Mouse (Mus musculus) adipocyte (in vitro differentiated cells): ENCODE measurements around the gene Vav3.

Source experiments
- DNase-seq: peaks from one replicate; pipeline ENCODE4 v3.0.0-alpha.2; 2016; ENCODE audit warnings: low spot score

Vav3 gene

GRCm38 (mm10) chr3:109340274-109341070 is at the start of gene Vav3:
Gene Vav3 (plus strand): TSS chr3:109340653.
- DNase-seq: peak; percentile 57

DNA sequence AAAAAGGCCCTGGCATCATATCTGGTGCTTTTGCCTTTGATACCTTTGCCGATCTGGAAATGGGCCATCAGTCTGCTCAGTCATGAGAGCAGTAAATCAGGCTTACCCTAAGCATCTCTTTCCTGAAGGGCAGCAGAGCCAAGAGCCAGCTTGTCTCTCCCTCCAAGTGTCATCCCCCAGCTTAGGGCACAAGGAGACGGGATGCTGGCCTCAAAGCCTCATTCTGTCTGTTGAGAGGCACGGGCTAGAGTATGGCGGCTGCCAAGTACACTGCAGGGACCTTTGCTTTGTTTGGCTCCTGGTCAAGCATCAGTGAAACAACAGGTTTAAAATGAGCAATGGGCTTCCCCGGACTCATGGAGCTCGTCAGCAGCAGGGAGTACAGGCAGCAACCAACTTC is 41.6 kb upstream of the Vav3 start:
- peak; percentile 31 for DNase-seq

DNA sequence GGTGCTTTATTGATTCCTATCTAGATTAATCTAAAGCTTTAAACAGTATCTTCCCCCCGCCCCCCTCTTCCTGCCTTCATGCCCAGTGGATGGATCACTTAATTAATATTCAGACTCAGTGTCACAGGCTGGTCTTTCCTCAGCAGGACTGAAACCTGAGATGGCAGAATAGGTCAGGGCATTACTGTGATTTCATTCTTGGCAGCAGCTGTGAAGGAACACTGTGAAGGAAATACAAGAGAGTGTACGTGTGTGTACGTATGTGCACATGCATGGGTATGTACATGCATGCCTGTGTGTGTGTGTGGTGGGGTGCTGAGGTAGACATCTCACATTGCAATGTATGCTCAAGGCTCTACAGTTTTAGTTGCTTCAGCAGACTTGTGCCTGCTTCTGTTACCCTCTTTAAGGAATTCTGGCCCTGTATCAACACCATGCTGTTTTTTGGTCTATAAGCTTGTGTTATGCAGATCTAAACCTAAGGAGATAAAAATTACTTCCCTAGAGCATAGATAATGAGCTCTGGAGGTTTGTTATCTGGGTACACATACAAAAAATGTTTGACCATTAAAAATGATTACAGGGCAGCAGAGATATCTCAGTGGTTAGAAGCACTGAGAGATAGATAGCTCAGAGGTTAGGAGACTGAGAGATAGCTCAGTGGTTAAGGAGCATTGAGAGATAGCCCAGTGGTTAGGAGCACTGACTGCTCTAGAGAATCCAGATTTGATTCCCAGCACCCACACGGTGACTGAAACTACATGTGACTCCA is 41.0 kb upstream of the Vav3 start:
- no peak for DNase-seq

- DNase-seq: no peak
Measured at GRCm38 (mm10) chr3:109302059-109302458, 38.4 kb upstream of the Vav3 start.

DNA sequence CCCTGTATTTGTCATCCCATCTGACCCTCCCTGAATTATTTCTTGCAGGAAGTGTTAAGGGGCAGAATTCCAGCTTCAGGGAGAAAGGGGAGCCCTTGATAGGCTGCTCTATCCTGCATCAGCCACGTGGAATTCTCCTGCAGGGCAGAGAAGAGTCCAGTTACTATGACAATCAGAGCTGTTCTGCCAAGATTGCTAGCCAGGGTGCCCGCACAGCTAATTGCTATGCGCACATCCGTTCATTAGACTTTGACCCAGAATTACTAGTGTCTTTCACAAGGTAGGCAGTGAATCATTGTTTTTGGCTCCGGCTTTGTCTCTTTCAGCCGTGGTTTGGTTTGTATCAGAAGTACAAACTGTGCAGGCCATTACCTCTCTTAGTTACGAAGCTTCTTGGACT is 33.0 kb upstream of the Vav3 start:
- DNase-seq: peak; percentile 63

- no peak for DNase-seq
Measured at GRCm38 (mm10) chr3:109308468-109308867, 32.0 kb upstream of the Vav3 start.

DNA sequence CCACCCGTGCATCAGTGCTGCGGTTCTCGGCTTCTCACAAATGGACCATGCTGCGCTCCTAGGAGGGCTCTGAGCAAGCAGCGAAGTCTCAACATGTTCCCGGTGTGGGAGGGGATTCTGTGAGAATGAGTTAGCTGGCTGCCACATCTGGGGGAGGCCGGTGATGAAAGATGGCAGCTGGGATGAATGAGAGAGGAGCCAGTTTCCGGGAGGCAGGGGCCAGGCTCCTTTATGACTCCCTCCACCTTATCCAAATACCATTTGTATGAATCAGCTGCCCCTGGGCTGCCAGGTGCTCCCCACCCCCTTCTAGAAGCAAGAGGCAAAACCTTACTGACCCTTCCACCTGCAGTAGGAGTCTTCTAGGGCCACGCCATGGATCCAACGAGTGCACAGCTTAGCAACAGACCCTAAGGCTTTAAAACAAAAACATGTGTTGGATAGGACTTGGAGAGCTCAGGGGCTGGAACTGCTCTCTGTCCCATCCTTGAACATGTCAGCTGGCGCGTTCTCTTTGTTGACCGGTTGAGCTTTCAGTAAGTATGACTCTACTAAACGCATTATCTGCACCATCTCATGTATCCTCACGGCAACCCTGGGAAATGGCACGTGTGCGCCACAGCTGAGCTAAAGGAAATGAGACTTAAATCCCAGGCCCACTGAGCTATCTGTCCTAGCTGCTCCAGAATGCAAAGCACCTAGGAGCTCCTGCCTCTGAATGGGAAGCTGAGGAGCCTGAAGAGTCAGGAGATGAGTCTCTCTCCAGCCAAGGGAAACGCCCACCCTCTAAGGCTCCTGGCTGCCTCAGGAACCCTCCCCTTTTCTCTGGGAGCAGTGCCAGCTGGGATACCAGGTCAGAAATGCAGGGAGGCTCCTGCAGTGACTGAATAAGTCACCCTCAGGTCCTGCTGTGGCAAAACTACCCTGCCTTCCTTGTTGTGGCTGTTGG is 30.9 kb upstream of the Vav3 start:
- DNase-seq: peak; percentile 82

DNA sequence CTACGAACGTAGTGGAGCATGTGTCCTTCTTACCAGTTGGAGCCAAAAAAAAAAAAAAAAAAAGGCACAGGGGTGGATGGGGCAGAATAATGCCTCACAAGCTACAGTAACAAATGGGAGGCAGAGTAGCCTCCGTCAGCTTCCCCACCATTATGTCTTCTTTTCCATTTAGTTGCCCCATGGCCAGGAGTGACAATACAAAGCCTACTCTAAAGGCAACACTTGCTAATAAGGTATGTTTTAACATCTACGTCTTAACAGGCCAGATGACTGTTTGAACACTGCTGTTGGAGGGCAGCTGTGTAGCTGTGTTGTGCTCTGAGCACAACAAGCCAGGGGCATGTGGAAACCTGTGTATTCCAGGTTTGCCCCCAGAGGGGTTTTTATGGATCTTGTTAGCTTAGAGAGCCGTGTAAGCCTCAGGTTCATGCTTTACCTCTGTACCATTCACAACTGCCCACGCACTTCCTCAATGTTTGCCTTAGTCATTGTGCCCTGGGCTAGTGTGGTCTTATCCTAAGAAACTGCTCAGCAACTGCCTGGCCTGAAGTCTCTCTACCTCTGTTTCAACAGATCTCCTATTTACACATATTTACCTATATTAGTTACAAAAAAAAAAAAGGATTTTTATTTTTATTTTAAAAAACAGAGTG is 29.2 kb upstream of the Vav3 start:
- no peak for DNase-seq

DNA sequence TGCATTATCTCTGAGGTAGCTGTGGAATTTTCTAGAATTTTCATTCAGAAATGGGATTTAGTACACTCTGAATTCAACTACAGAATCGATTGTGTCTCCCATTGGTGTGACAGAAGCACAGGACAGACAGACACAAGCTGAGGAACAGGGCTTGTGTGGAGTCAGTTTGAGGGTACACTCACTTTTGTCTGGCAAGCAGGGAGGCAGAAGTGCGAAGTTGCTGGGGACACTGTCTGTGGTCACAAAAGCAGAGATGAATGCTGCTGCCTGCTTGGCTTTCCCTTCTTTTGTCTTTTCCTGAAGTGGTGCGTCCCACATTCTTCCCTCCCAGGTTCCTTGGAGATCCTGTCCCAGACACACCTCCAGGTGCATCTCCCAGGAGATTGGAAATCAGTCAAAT is 28.6 kb upstream of the Vav3 start:
- no peak for DNase-seq

DNA sequence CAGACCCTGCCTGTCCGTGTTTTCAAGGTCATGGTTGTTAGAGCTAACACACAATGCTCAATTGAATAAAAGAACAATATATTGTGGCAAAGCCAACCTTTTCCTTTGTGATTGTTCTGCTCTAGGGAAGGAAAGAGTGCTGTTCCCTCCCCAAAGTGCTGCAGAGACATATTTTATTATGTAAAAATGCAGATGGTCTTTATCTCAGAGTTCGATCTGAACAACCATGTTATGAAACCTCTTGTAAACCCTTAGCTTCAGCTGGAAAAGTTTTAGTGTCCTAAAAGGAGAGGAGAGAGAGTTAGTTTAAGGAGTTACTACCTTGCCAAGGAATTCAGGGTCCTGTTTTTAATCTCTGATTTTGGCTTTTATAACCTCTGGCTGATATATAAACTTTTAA is 27.0 kb upstream of the Vav3 start:
- no peak for DNase-seq

GRCm38 (mm10) chr3:109322225-109322624 is 18.2 kb upstream of the Vav3 start:
- DNase-seq: no peak

DNA sequence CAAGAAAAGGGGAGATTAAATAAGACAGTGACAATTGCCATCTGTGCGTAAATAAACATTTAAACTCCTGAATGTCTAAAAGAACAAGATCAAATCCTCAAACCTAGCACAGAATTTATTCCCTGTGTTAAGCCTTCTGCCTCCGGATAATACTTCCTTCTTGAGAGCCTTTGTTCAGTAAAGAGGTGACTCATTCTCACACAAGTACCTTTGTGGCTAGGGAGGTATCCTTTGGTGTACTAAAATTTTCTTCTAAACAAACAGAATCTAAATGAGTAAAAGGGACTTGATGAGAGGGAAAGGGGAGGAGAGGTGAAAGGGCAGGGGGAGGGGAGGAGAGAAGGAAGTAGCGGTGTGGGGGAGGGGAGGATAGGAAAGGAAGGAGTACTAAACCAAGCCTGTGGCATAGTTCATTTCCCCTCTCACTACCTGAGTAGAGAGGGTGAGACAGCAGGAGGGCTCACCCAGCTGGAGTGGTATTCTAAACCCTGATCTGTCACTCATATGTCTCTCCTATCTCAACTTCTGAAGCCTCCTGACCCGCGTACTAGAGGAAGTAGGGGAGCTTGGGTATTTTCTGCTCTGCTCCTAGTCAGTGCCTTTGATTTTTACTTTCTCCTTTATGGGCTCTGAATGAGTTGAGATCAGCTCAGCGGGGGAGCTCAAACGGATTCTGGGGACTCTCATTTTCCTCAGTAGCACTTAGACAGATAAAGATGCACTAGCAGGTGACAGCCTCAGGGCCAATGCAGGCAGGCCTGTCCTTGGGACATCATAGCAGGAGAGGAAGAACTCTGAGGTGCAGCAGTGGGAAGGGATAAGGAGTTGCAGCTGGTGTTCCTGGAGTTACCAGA is 16.8 kb upstream of the Vav3 start:
- DNase-seq: no peak

- no peak for DNase-seq
Measured at GRCm38 (mm10) chr3:109327128-109327527, 13.3 kb upstream of the Vav3 start.

GRCm38 (mm10) chr3:109332755-109333154 is 7.7 kb upstream of the Vav3 start:
- no peak for DNase-seq

- no peak for DNase-seq
Measured at GRCm38 (mm10) chr3:109335470-109335869, 5.0 kb upstream of the Vav3 start.

DNA sequence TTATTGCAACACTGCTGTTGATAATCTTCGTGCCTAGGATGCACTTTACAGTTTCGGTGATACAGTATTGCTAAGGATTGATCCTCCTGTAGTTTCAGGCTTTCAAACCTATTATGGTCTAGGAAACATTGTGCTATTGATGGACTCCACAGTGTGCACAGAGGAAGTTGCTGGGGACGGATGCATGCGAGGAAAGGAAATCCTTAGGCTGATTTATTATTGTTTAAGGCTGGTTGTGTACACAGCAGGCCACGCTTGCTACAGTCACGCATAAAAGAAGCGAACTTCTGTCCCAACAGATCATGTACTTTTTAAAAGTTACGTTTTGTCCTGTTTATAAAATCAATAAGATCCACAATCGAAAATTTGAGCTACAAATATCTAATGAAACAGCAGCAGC is 1.2 kb upstream of the Vav3 start:
- no peak for DNase-seq

- peak; percentile 89 for DNase-seq
Measured at GRCm38 (mm10) chr3:109339941-109340273, 546 bp upstream of the Vav3 start.

DNA sequence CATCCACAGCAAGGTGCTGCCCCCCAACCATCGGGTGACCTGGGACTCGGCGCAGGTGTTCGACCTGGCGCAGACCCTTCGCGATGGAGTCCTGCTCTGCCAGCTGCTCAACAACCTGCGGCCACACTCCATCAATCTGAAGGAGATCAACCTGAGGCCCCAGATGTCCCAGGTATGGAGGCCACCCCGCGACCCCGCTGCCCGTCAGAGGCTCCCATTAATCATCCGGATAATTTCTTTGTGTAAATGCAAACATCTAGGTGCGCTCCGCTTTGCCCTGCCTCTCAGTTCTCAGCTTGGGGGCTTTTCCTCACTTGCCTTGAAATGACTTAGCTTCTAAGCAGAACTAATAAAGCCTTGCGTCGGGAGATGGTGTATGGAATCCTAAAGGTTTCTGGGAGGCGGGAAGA is 623 bp downstream of the Vav3 start:
- DNase-seq: no peak

DNA sequence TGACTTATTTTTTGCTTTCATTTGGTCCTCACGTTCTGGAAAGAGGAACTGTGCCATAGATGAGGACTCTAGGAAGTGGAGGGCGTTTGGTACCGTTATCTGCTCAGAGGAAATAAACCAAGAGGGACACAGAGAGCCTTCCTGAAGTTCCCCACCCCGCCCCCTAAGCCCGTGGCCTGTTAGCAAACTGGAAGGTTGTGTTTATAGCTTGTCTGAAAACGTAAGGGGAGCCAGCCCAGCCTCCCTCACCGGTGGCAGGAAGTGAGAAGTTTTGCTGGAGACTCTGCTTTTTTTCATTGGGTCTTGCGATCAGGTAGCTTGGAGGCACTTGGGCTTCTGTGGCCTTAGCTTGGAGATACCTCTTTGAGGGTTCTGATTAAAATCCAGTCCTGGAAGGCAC is 1.2 kb downstream of the Vav3 start:
- peak; percentile 15 for DNase-seq

DNA sequence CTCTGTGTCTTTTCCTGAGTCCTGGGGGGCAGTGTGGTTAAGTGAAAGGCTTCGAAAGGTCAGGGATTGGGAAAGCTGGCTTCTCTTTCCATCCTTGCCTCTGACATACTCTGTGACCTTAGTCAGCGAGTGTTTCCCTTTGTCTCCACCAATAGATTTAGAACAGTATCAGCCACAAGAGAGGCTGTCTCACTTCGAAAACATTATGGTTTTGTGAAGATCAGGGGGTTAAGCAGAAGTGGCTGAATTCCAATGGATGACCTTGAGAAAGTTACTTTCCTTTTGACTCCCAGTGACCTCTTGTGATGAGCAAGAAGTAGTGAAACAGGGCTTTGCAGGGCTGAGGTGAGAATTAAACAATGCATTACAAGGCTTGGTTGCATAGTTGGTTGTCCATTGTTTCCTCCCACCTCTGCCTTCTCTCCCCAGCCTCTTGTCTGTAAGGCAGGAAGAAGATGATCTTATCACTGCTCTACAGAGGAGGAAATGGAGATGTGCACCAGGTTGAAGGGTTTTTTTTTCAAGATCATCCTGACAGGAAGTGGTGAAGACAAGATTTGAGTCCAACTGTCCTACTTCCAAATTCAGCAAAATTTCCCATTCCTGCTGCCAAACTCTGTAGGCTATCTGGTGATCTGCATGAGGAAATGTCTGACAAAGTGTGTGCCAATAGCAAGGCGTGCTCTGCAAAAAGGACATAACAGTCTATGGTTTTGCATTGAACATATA is 11.7 kb downstream of the Vav3 start:
- peak; percentile 67 for DNase-seq
